Mouse (Mus musculus) retina, postnatal 7 days (tissue): ENCODE measurements around the gene Os9.
"Not testable (repeated sequence)": the region's sequence is repeated elsewhere in the genome, so short reads cannot be mapped to it uniquely, and the experiment has no call there.

Source experiments
- DNase-seq: peaks from one replicate; pipeline ENCODE4 v3.0.0-alpha.2; 2012; ENCODE audit warnings: low read depth, low spot score

Os9 gene

DNA sequence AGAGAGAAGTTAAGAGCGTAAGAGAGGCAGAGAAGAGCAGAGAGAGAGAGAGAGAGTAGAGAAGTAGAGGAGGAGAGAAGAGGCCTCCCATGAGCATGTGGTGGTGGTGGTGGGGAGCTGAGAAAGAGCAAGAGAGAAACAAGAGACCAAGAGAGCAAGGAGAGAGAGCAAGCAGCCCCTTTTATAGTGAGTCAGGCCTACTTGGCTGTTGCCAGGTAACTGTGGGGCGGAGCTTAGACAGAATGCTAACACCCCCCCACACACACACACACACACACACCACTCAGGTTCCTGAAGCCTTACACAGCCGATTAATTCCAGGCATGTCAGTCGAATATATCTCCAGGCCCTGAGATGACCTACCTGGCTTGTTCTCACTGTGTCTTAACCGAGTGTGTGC, 24.4 kb upstream of the Os9 start:
- no peak for DNase-seq

- DNase-seq = no peak
Measured at GRCm38 (mm10) chr10:127144536-127144935, 23.6 kb upstream of the Os9 start.

DNA sequence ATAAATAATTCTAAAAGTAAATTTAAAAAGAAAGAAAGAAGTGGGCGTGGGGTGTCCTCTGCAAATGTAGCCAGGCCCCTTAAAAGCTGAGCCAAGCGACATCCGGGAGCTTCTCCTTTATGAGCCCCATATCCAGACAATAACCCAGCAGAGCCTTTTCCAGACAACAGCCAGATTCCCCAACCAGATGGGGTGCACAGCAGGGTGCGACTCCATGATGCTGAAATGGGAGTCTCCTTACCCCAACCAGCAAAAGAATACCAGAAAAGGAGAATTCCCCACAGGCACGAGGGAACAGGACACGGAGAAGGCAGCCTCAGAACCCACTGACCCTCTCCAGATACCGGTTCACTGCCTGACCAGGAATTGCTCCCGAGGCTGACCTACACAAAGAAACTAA, 22.3 kb upstream of the Os9 start:
- DNase-seq = no peak

DNA sequence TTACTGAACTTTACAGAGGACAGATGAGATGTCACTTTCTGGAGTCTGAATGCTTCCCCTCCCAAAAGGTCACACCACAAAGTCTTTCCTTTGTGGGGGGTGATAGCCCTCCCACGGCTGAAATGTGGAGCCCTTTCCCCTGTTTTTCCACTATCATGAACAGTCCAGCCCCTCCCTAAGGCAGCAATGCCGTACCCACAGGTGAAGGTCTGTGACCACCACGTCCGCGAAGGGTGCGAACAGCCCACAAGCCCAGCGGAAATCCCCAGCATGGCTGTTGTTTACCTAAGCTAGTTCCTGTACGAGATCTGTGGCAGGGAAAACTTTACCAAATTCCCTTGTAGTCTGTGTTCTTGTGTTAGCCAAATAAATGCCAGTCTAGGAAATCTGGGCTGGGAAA, 20.6 kb upstream of the Os9 start:
- DNase-seq = no peak

GRCm38 (mm10) chr10:127140971-127141370, 20.0 kb upstream of the Os9 start:
- DNase-seq = no peak

GRCm38 (mm10) chr10:127138328-127139141, 17.6 kb upstream of the Os9 start:
- DNase-seq = no peak

DNA sequence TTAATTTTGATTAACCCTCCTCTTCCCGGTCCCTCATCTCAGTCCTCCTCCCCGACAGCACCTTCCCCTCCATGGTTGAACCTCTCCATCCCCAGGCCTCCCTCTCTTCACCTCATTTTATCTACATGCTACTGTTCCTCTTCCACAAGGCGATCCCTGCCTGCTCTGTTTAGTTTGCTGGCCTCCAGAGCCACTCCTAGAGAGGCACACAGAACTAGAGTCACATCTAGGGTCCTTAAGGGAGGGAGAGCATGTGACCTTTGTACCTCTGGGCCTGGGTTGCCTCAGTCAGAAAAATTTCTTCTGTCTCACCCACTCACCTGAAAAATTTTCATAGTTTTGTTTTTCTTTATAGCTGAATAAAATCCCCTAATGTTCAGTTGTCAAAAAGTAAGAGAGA, 17.0 kb upstream of the Os9 start:
- DNase-seq = no peak

- no peak for DNase-seq
Measured at GRCm38 (mm10) chr10:127136510-127136909, 15.6 kb upstream of the Os9 start.

DNA sequence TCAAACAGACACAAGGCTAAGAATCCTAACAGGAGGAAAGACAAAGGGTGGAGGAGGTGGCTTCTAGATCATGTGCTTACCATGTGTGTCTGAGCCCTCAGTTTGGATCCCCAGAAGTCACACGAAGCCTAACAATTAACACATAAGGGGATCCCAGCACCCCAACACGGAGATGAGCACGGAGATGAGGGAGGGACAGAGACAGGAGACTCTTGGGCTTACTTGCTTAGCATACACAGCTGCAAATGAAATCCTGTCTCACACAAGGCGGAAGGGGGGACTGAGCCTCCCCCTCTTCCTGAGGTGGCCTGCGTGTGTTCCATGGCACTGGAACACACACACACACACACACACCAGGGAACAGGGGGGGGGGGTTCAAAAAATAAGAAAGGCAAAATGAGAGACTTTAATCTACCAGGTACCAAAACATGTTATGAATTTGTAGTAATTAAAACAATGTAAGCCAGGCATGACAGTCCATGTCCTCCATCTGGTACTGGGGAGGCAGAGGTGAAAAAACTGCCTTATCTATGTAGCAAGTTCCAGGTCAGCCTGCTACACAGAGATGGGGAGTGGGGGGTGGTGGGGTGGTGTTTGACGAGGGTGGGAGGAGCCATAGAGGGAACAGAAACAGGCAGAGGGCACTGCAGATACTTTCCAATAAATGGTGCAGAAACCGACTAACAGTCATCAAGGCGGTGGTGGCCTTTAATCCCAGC, 14.3 kb upstream of the Os9 start:
- DNase-seq = no peak

GRCm38 (mm10) chr10:127134394-127135035, 13.6 kb upstream of the Os9 start:
- not testable (repeated sequence) for DNase-seq

DNA sequence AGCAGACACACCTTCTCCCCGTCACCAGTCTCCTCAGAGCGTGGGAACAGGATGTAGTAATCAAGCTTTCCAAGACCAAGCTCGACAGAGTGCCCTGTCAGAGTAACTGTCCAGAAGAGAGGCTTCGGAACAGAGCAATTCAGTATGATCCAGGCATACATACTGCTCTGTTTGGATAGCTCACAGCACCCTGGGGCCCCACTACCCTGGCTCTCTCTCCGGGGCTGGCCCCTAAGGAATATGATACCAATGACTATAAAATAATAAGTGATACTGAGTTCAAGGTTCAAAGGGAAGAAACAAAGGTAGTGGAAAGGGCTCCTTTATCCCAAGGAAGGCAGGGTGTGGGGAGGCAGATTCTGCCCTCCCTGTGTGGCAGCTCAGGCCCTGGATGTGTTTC, 11.5 kb upstream of the Os9 start:
- no peak for DNase-seq

DNA sequence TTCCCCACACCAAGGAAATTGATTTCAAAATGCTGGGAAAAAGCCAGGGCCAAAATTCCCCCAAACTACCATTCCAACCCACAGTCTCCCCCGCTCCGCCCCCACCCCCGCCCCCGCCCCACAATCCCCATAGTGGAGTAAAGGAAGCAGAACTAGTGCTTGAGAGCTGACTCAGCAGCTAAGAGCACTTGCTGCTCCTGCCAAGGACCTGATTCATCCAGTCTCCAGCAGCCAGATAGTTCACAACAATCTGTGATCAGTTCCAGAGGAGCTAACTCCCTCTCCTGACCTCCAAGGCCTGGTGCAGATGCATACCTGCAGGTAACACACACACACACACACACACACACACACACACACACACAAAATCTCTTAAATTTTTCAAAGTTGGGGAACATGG, 8.5 kb upstream of the Os9 start:
- DNase-seq = no peak

DNA sequence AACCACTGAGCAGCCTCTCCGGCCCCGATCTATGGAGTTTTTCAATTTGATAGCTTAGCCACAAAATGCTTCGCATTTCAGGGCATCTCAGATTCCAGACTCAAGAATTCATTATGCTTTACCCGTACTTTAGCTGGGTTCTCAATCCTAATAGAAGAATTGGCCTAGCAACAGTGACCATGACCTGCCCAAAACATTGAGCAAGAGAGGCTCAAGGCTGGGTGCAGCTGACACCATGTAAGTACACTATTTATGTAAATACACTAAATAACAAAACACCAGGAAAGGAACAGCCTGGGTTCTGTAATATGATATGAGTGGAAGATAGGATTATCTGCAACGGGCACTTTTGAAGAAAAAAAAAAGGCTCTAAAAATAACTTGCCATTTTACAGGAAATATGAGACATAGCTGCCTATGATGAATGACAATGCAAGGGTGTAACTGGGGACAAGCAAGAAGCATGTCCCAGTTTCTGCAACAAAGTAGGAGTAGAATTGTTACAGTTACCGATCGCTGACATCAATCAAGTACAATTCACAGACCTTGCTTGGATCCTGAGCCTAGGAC, 6.9 kb upstream of the Os9 start:
- DNase-seq = no peak

- DNase-seq = no peak
Measured at GRCm38 (mm10) chr10:127126579-127126978, 5.6 kb upstream of the Os9 start.

- DNase-seq = no peak
Measured at GRCm38 (mm10) chr10:127125210-127126001, 4.5 kb upstream of the Os9 start.

DNA sequence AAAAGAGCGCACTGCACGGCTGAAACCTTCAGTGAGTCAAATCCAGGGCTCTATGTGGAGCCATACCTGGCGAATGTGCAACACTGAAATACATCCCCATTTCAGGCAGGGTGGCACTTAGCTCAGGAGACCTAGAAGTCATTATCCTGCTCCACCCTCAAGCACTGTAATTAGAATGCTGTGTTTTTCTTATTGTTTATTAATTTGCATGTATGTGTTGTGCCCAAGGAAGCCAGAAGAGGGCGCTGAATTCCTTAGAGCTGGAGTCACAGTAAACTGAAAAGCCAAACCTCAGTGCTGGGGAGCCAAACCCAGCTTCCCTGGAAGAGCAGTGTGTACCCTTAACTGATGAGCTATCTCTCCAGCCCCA, 2.5 kb upstream of the Os9 start:
- peak; percentile 47 for DNase-seq

DNA sequence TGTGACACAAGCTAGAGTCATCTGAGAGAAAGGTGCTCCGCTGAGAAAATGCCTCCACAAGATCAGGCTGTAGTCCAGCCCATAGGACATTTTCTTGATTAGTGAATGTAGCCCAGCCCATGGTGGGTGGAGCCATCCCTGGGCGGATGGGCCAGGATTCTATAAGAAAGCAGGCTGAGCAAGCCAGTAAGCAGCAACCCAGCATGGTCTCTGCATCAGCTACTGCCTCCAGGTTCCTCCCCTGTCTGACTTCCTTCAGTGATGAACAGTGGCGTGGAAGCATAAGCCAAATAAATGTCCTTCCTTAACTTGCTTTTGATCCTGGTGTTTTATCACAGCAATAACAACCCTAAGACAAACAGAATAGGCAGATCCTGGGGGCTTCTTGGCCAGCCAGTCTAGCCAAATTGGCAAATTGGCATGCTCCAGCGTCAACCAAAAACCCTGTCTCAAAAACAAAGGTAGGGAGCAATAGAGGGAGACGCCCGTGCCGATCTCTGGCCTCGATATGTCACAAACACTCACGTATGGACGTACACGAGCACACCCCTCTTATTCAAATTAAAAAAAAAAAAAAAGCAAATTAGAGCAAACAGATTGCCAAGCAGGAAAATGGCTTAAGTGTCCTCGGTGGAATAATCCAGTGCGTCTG, 2.0 kb upstream of the Os9 start:
- peak; percentile 24 for DNase-seq

GRCm38 (mm10) chr10:127122018-127122417, 1.1 kb upstream of the Os9 start:
- no peak for DNase-seq

- no peak for DNase-seq
Measured at GRCm38 (mm10) chr10:127120301-127121065, 448 bp downstream of the Os9 start.

- no peak for DNase-seq
Measured at GRCm38 (mm10) chr10:127119229-127119628, 1.7 kb downstream of the Os9 start.
